Mouse (Mus musculus): ENCODE measurements at regions not wholly inside any gene's neighbourhood (a gene's known extent, or its start where the extent isn't known, plus 50 kb on each side); places are given as distances from the start of the nearest gene placed in this dataset.

GRCm38 (mm10) chr16:51315608-51316007, 715.4 kb upstream of the Cblb start:
- peak in 1 of 2 experiments; percentile 78 for DNase-seq (ENCODE audit: low spot score in 2 of 2)

GRCm38 (mm10) chr16:51332262-51332661, 698.8 kb upstream of the Cblb start:
- no peak for DNase-seq (ENCODE audit: low spot score in 2 of 2)

- no peak for DNase-seq (ENCODE audit: low spot score in 2 of 2)
Observed at GRCm38 (mm10) chr16:51334972-51335371, 696.1 kb upstream of the Cblb start.

DNA sequence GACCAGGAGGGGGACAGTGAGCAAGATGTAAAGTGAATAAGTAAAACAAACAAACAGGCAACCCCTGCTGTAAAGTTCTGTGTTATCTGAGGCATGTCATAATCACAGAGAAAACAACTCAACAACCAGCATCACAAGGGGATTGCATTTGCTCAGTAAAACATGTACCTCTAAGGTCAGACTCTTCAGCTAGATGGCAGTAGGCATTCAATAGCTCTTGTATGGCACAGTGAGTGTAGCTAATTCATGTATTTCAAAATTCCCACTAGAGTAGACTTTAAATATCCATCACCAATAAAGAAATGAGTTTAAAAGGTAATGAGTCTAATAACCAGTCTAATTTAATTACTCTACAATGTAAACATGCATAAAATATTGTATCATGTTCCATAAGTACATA, 683.9 kb upstream of the Cblb start:
- DNase-seq (ENCODE audit: low spot score in 2 of 2) = no peak

GRCm38 (mm10) chr16:51352151-51352550, 678.9 kb upstream of the Cblb start:
- DNase-seq (ENCODE audit: low spot score in 2 of 2) = peak; percentile 5 to 13

DNA sequence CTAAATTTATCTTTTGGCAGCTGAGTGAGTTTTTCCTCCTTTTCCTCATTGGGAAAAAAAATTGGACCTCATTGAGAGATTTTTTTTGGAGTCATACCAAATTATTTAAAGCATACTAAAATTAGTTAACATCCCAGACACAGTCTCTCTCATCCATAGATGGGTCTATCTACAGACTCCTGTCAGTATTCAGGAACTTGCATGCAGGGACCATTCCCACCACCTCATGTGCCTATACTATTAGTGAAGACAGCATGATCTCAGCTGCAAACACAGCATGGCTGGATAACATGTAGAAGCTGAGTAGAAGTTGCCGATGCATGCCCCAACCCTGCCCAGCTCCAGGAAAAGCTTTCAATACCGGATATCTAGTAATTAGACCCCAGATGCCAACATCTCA, 677.2 kb upstream of the Cblb start:
- no peak for DNase-seq (ENCODE audit: low spot score in 2 of 2)

DNA sequence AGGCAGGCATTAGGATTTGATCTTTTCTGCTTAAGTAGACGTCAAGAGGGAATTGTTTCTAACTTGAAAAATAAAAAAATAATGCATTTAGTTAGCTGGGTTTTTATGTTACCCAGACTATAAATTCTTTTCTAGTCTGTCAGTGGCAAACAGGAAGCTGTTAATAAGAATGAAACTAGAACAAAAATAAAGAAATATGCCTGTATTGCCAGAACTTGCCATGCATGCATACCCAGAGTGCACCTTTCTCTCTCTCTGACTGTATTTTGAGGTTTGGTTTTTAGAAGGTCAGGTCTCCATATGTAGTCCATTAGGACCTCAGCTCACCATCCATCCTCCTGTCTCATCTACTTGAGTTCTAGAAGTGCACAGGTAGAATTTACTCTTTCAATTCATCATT, 661.0 kb upstream of the Cblb start:
- DNase-seq (ENCODE audit: low spot score in 2 of 2) = no peak

- no peak for DNase-seq (ENCODE audit: low spot score in 2 of 2)
Observed at GRCm38 (mm10) chr16:51386456-51386855, 644.6 kb upstream of the Cblb start.

DNA sequence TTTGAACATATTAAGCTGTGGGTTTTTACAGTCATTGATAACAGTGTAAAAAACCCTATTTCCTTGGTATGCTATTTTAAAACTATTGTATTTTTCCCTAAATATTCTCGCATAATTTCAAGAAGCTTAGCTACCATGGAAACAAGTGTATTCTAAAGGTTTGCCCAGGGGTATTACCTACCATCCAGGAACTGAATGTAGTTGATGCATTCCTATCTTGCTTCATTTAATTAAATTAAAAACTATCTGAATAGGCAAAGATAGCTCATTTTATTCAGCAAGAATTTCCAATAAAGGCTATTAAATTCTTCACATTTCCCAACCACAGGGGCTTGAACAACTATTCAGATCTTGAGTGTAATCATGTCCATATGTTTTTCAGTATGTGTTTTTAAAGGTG, 643.5 kb upstream of the Cblb start:
- DNase-seq (ENCODE audit: low spot score in 2 of 2) = no peak

DNA sequence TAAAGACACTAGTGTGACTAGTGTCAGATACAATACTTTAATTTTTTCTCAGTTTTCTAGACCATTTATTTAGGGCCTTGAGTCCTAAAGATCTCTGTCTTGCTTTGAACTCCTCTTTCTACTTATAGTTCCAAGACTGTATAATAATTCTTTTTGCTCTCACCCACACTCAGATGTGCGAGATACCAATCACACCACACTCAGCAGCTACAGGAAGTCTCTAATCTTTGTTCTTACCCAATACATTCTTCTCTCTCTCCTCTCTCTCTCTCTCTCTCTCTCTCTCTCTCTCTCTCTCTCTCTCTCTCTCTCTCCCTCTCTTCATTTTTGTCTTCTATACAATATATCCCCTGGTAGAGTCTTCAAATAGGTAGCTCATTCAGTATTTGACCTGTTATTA, 637.2 kb upstream of the Cblb start:
- DNase-seq (ENCODE audit: low spot score in 2 of 2) = no peak

All from layer of hippocampus, postnatal 14 days (tissue).